Mouse (Mus musculus) layer of hippocampus, adult 11-12 months (tissue): ENCODE results near the gene Vmn1r231.
A peak's percentile ranks its signal among the peaks of the same experiment; 100 is the strongest.

Experiments
- DNase-seq: peaks from one replicate; pipeline ENCODE4 v3.0.0; 2022; ENCODE audit warnings: low spot score

Vmn1r231 gene

GRCm38 (mm10) chr17:20904991-20905390, at the start of gene Vmn1r231:
Gene Vmn1r231 (minus strand): TSS chr17:20905091.
- DNase-seq = no peak

GRCm38 (mm10) chr17:20946636-20947035, 41.7 kb upstream of the Vmn1r231 start:
- DNase-seq = no peak

- peak; percentile 19 for DNase-seq
These were observed 41.2 kb upstream of the Vmn1r231 start for GRCm38 (mm10) chr17:20946026-20946565.

GRCm38 (mm10) chr17:20944985-20945891, 40.3 kb upstream of the Vmn1r231 start, which contains the start of gene Ppp2r1a:
Gene Ppp2r1a (plus strand): TSS chr17:20945311.
- DNase-seq = peak; percentile 99

- DNase-seq = no peak
These were observed 39.3 kb upstream of the Vmn1r231 start for GRCm38 (mm10) chr17:20944226-20944625.

GRCm38 (mm10) chr17:20919614-20920013, 14.7 kb upstream of the Vmn1r231 start, which contains the start of gene Vmn1r232:
Gene Vmn1r232 (minus strand): TSS chr17:20919714.
- DNase-seq = no peak

- no peak for DNase-seq
These were observed 64.7 kb downstream of the Vmn1r231 start, which contains the start of gene Vmn1r230 for GRCm38 (mm10) chr17:20840144-20840543. Gene Vmn1r230 (plus strand): TSS chr17:20840444.
